In genomic region chr2:158142981-158143380, GRCm38 (mm10) we compare ENCODE assay signal across 12 mouse cellular contexts. TPM values are rescaled to one million over a fixed set of nuclear protein-coding genes. Genes with fewer than 3 reads are reported as not detected.
DNase-seq lines count a peak whose midpoint lies in the region; ATAC-seq and TF ChIP-seq lines count a peak whose summit lies in the region.
"Had no signal": no experiment of that assay in that cellular context is flagged by ENCODE, and none has a peak within 500 bp of the region (broad histone marks: within the 10 kb centered on the region; RNA-seq: fewer than 3 reads in every experiment).

No protein-coding gene starts in this region.

- no peaks in the 10 kb centered on the region for H3K27me3 ChIP-seq in heart, embryonic 10.5 days (ENCODE audit: insufficient read depth, poor library complexity, severe bottlenecking)
- H3K27me3 ChIP-seq in lung, embryonic 15.5 days = no peaks in the 10 kb centered on the region
- no peaks in the 10 kb centered on the region for H3K27me3 ChIP-seq in intestine, embryonic 14.5 days (replicated peaks; ENCODE audit: control insufficient read depth, insufficient read depth, low read length)
- no peaks in the 10 kb centered on the region for H3K27me3 ChIP-seq in liver, postnatal 0 days (ENCODE audit: insufficient read depth, low read length)

- no peak for DNase-seq in heart, embryonic 10.5 days (ENCODE audit: low spot score)
- no peak for DNase-seq in heart, postnatal 25 days (ENCODE audit: low spot score)
- DNase-seq in lung, postnatal 10 days = no peak
- no peak for DNase-seq in intestine, embryonic 14.5 days (ENCODE audit: low spot score)
- DNase-seq in liver, postnatal 0 days = no peak
- no peak for DNase-seq in layer of hippocampus, adult 2 months (ENCODE audit: low spot score in 2 of 2)
- DNase-seq in cerebellum, adult 11 months = no peak
- DNase-seq: kidney, adult 11 months; layer of hippocampus, postnatal 36 days; lung, postnatal 14 days; thymus, postnatal 36 days had no signal

- H3K4me2 ChIP-seq in lung, embryonic 15.5 days = peak overlapping the region; percentile 6; the same call in 1 of the 2 replicates
- H3K4me2 ChIP-seq in intestine, embryonic 14.5 days (ENCODE audit: low read length) = peak overlapping the region; percentile 13; the same call in 1 of the 2 replicates
- peak overlapping the region; percentile 87 for H3K4me2 ChIP-seq in liver, postnatal 0 days (ENCODE audit: low read depth, low read length)

- H3K36me3 ChIP-seq in heart, embryonic 10.5 days = peaks cover 42% of the 10 kb centered on the region
- peaks cover 6% of the 10 kb centered on the region; the same call in 1 of the 2 replicates for H3K36me3 ChIP-seq in lung, embryonic 15.5 days
- H3K36me3 ChIP-seq in intestine, embryonic 14.5 days (ENCODE audit: control insufficient read depth, insufficient read depth, low read length) = 0 out of 2 replicates have a peak, but pooled peaks cover 8% of the 10 kb centered on the region
- H3K36me3 ChIP-seq in liver, postnatal 0 days (replicated peaks; ENCODE audit: insufficient read depth, low read length) = peaks cover 40% of the 10 kb centered on the region

- peak overlapping the region; percentile 93 for H3K27ac ChIP-seq in heart, embryonic 10.5 days
- peak overlapping the region; percentile 28 for H3K27ac ChIP-seq in lung, embryonic 15.5 days
- H3K27ac ChIP-seq in intestine, embryonic 14.5 days (ENCODE audit: low read depth) = no peak overlapping the region
- H3K27ac ChIP-seq in liver, postnatal 0 days (ENCODE audit: low read depth) = peak overlapping the region; percentile 88; the same call in 1 of the 2 replicates
- no peak overlapping the region for H3K27ac ChIP-seq in layer of hippocampus, adult 2 months

- no peaks in the 10 kb centered on the region for H3K9me3 ChIP-seq in heart, embryonic 10.5 days
- no peaks in the 10 kb centered on the region for H3K9me3 ChIP-seq in lung, embryonic 15.5 days
- no peaks in the 10 kb centered on the region for H3K9me3 ChIP-seq in intestine, embryonic 14.5 days (ENCODE audit: control insufficient read depth, low read length)
- no peaks in the 10 kb centered on the region for H3K9me3 ChIP-seq in liver, postnatal 0 days (ENCODE audit: low read length)

- peaks cover 80% of the 10 kb centered on the region for H3K4me1 ChIP-seq in heart, embryonic 10.5 days
- peaks cover 72% of the 10 kb centered on the region for H3K4me1 ChIP-seq in lung, embryonic 15.5 days
- H3K4me1 ChIP-seq in intestine, embryonic 14.5 days (replicated peaks; ENCODE audit: control insufficient read depth, insufficient read depth, low read length) = peaks cover 32% of the 10 kb centered on the region
- H3K4me1 ChIP-seq in liver, postnatal 0 days (ENCODE audit: insufficient read depth) = peaks cover 53% of the 10 kb centered on the region

- TF ChIP-seq CTCF in liver, postnatal 0 days (IDR thresholded peaks at IDR 0.05; ENCODE audit: low read depth) = no peak
- TF ChIP-seq CTCF in layer of hippocampus, adult 2 months (conservative IDR thresholded peaks at IDR 0.05) = no peak

- no peak for TF ChIP-seq EP300 in liver, postnatal 0 days (IDR thresholded peaks at IDR 0.05; ENCODE audit: low read depth)

- no peak for ATAC-seq in lung, embryonic 15.5 days (ENCODE audit: borderline replicate concordance, extremely low read depth, low FRiP score, low TSS enrichment)
- no peak for ATAC-seq in intestine, embryonic 14.5 days (replicated peaks; ENCODE audit: low FRiP score, low TSS enrichment, low read depth)
- ATAC-seq in liver, postnatal 0 days = no peak

- intact Hi-C loops in heart, postnatal 25 days (cut with DNase I) = loop anchor here (2.0 kb wide), 1 partner anchor 20 kb away; no protein-coding TSS in a partner anchor

- WGBS in heart, embryonic 10.5 days = 73% methylated on average over 18 of the region's 18 CpGs
- WGBS in lung, embryonic 15.5 days = 75% methylated on average over 18 of the region's 18 CpGs
- WGBS in intestine, embryonic 14.5 days = 77% methylated on average over 18 of the region's 18 CpGs
- 77% methylated on average over 18 of the region's 18 CpGs for WGBS in liver, postnatal 0 days (ENCODE audit: insufficient replicate concordance)

- peak overlapping the region; percentile 73 for H3K4me3 ChIP-seq in heart, embryonic 10.5 days
- H3K4me3 ChIP-seq in lung, embryonic 15.5 days = no peak overlapping the region
- H3K4me3 ChIP-seq in intestine, embryonic 14.5 days (ENCODE audit: low read depth, low read length) = no peak overlapping the region
- peak overlapping the region; percentile 80 for H3K4me3 ChIP-seq in liver, postnatal 0 days (ENCODE audit: low read depth, low read length)
- H3K4me3 ChIP-seq in layer of hippocampus, adult 2 months = no peak overlapping the region

- H3K9ac ChIP-seq in lung, embryonic 15.5 days = no peak overlapping the region
- H3K9ac ChIP-seq in intestine, embryonic 14.5 days (ENCODE audit: low read length) = no peak overlapping the region
- peak overlapping the region; percentile 49 for H3K9ac ChIP-seq in liver, postnatal 0 days (replicated peaks)

RNA-seq across cellular contexts. Expression of gene Tgm2, which starts 3.3 kb away (rescaled TPM):
- polyA plus RNA-seq in heart, embryonic 10.5 days (2016; fragmentation: Nextera tagmentation; extraction: Ambion mirVana) = 134 and 256 TPM in 2 replicates
- total RNA-seq in heart, postnatal 25 days (2021) = 100 to 1,000 TPM; 238 to 253 TPM
- 66.0 and 70.0 TPM in 2 replicates for polyA plus RNA-seq in lung, embryonic 15.5 days (2015; fragmentation: Nextera tagmentation; extraction: Ambion mirVana)
- polyA plus RNA-seq in intestine, embryonic 14.5 days (2014; fragmentation: Nextera tagmentation; extraction: Ambion mirVana) = 54.4 and 59.7 TPM in 2 replicates
- polyA plus RNA-seq in liver, postnatal 0 days (2015; fragmentation: Nextera tagmentation; extraction: Ambion mirVana) = 44.4 and 59.7 TPM in 2 replicates
- 10 to 100 TPM in 1 of 2 experiments, 1 to 10 TPM in 1; 9.8 to 14.0 TPM for total RNA-seq in layer of hippocampus, adult 2 months (2021)

Comparison
In these comparisons a context has a peak if more than half of its experiments do, and no peak if none do; other contexts are left out.
1. H3K27ac ChIP-seq: peak in heart, embryonic 10.5 days (single experiment), lung, embryonic 15.5 days (single experiment) and liver, postnatal 0 days (single experiment); none in intestine, embryonic 14.5 days (single experiment) and layer of hippocampus, adult 2 months (single experiment).
2. H3K4me3 ChIP-seq: peak in heart, embryonic 10.5 days (single experiment) and liver, postnatal 0 days (single experiment); none in lung, embryonic 15.5 days (single experiment), intestine, embryonic 14.5 days (single experiment) and layer of hippocampus, adult 2 months (single experiment).
3. H3K4me2 ChIP-seq: peak in every context shown above with its lines; median percentile 87 in liver, postnatal 0 days; 13 in intestine, embryonic 14.5 days; 6 in lung, embryonic 15.5 days.